ENCODE assay signal across 20 mouse cellular contexts in genomic region chr11:63136836-63137416, GRCm38 (mm10). TPM values are rescaled to one million over a fixed set of nuclear protein-coding genes. Genes with fewer than 3 reads are reported as not detected.
A peak's percentile ranks its signal among the peaks of the same experiment; 100 is the strongest.
DNase-seq lines count a peak whose midpoint lies in the region; TF ChIP-seq lines count a peak whose summit lies in the region.
"Had no signal": no experiment of that assay in that cellular context is flagged by ENCODE, and none has a peak within 500 bp of the region (broad histone marks: within the 10 kb centered on the region; RNA-seq: fewer than 3 reads in every experiment).

No protein-coding gene starts in this region.

- H3K36me3 ChIP-seq in heart, adult 2 months (ENCODE audit: control insufficient read depth, insufficient read depth, low read length) = peaks cover 10% of the 10 kb centered on the region
- H3K36me3 ChIP-seq: forebrain, embryonic 10.5 days; intestine, embryonic 15.5 days; liver, embryonic 12.5 days; neural tube, embryonic 12.5 days had no signal

- WGBS in heart, adult 2 months = 86% methylated on average over 4 of the region's 4 CpGs

- H3K79me2 ChIP-seq in heart, adult 2 months (replicated peaks; ENCODE audit: control insufficient read depth, insufficient read depth, low read length) = no peaks in the 10 kb centered on the region; the same call in 1 of the 2 replicates

- no peak for TF ChIP-seq POLR2A in heart, adult 2 months (IDR thresholded peaks at IDR 0.05; ENCODE audit: insufficient read depth, low read depth, low read length)

- no peak for TF ChIP-seq CTCF in heart, adult 2 months (IDR thresholded peaks at IDR 0.05)
- TF ChIP-seq CTCF in layer of hippocampus, adult 2 months (conservative IDR thresholded peaks at IDR 0.05) = no peak

- peaks cover 20% of the 10 kb centered on the region for H3K4me1 ChIP-seq in heart, adult 2 months (ENCODE audit: control insufficient read depth, insufficient read depth, low read length)
- H3K4me1 ChIP-seq in brown adipose tissue, adult 24 weeks (ENCODE audit: control insufficient read depth, insufficient read depth, insufficient read length, low read length) = peaks cover 8% of the 10 kb centered on the region
- H3K4me1 ChIP-seq: liver, embryonic 12.5 days had no signal

- no peak overlapping the region for H3K9ac ChIP-seq in heart, adult 2 months (ENCODE audit: low read depth, low read length)
- H3K9ac ChIP-seq: intestine, embryonic 15.5 days; liver, embryonic 12.5 days; neural tube, embryonic 12.5 days had no signal

- intact Hi-C loops in heart, adult 2 months (cut with DNase I) = loop anchor here (5.0 to 10.0 kb wide), 2 partner anchors 35 to 392 kb away; no protein-coding TSS in a partner anchor

- no peak for DNase-seq in heart, adult 2 months
- DNase-seq in heart, adult 18-20 months = no peak
- DNase-seq in layer of hippocampus, adult 2 months (ENCODE audit: low spot score in 2 of 2) = no peak
- no peak for DNase-seq in layer of hippocampus, postnatal 36 days
- DNase-seq in ES-CJ7 (ENCODE audit: low read depth, low spot score) = peak; percentile 19
- no peak for DNase-seq in ovary, postnatal 14 days (ENCODE audit: low spot score)
- DNase-seq in thymus, adult 18-20 months = no peak
- DNase-seq: cerebellum, adult 9-10 months; left cerebral cortex, postnatal 4 days; midbrain, embryonic 14.5 days; retina, postnatal 1 day; right cerebral cortex, postnatal 25 days; thymus, postnatal 25 days had no signal

- no peaks in the 10 kb centered on the region for H3K27me3 ChIP-seq in heart, adult 2 months (ENCODE audit: control insufficient read depth, insufficient read depth, low read length)

- H3K27ac ChIP-seq in heart, adult 2 months = peak overlapping the region; percentile 74
- peak overlapping the region; percentile 81 for H3K27ac ChIP-seq in layer of hippocampus, adult 2 months
- peak overlapping the region; percentile 85 for H3K27ac ChIP-seq in brown adipose tissue, adult 24 weeks (replicated peaks; ENCODE audit: low read depth, low read length)
- H3K27ac ChIP-seq: forebrain, embryonic 10.5 days; intestine, embryonic 15.5 days; liver, embryonic 12.5 days; neural tube, embryonic 12.5 days had no signal

- H3K4me3 ChIP-seq in heart, adult 2 months = no peak overlapping the region
- no peak overlapping the region for H3K4me3 ChIP-seq in layer of hippocampus, adult 2 months
- no peak overlapping the region for H3K4me3 ChIP-seq in brown adipose tissue, adult 24 weeks (ENCODE audit: insufficient read depth, low read depth, low read length)
- H3K4me3 ChIP-seq: forebrain, embryonic 10.5 days; intestine, embryonic 15.5 days; liver, embryonic 12.5 days; neural tube, embryonic 12.5 days had no signal

- TF ChIP-seq EP300 in heart, adult 2 months (IDR thresholded peaks at IDR 0.05; ENCODE audit: insufficient read depth, low read depth, low read length) = no peak

RNA-seq across cellular contexts. Expression of gene Pmp22, which starts 8.1 kb away (rescaled TPM):
- total RNA-seq in heart, adult 2 months (2021) = 10 to 100 TPM; 37.5 to 49.6 TPM
- 53.5 and 69.4 TPM in 2 replicates for polyA plus RNA-seq in heart, adult 2 months (2012; rRNA removed)
- total RNA-seq in heart, adult 18-20 months (2021) = 10 to 100 TPM; 37.4 to 40.8 TPM
- total RNA-seq in layer of hippocampus, adult 2 months (2021) = 10 to 100 TPM; 17.9 to 21.4 TPM
- 10 to 100 TPM; 19.4 to 22.0 TPM for total RNA-seq in layer of hippocampus, postnatal 36 days (2021)
- polyA plus RNA-seq in brown adipose tissue, adult 24 weeks (2012; ENCODE audit: insufficient read depth, insufficient read length, missing spikeins) = 51.2 and 71.0 TPM in 2 replicates
- total RNA-seq: megakaryocyte-erythroid progenitor cell, adult 5-6 weeks; MEL had no signal
